Mouse (Mus musculus): ENCODE measurements around the gene Gm8212.
"Not testable (repeated sequence)": the region's sequence is repeated elsewhere in the genome, so short reads cannot be mapped to it uniquely, and the experiment has no call there.

Gm8212 gene

DNA sequence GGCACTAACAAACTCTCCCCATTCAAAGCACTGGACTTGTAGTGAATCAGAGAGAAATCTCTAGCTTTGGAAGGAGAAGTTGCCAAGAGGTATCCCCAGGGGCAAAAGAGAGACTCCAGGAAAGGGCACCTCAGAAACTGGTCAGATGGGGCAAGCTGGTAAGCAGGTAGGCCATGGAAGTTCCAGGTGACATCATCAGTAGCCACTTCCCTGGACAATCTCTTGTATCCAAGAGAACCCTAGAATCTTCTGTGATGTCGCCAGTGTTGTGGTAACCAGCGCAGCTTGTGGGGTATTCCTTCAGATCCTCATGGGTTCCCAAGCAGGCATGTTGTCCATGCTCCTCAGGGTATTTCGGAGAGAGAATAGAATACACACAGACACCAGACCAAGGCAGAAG, at the start of gene Gm8212:
Gm8212 (plus strand) TSS at position 301 of the 400 bp plus-strand sequence.
- DNase-seq (ENCODE audit: low read depth), result not testable (repeated sequence)

- not testable (repeated sequence) for DNase-seq (ENCODE audit: low read depth)
Measured at GRCm38 (mm10) chr14:44213154-44213553, 15.7 kb downstream of the Gm8212 start, which contains the start of gene 4930503E14Rik. Gene 4930503E14Rik (minus strand): TSS chr14:44213254.

GRCm38 (mm10) chr14:44248039-44248438, 50.6 kb downstream of the Gm8212 start:
- no peak for DNase-seq (ENCODE audit: low read depth)
